Mouse (Mus musculus): ENCODE results near the gene Hmcn2. TPM values are rescaled to one million over a fixed set of nuclear protein-coding genes. Genes with fewer than 3 reads are reported as not detected.

Hmcn2 gene
- total and polyA plus RNA-seq, 3 experiments: 1.0 to 5.7 (median 2.1) TPM

GRCm38 (mm10) chr2:31381292-31381846 is 67.2 kb downstream of the Hmcn2 start:
- DNase-seq (ENCODE audit: extremely low read depth): peak; percentile 60
- TF ChIP-seq CTCF (conservative IDR thresholded peaks at IDR 0.05 in 1 of 2, IDR thresholded peaks at IDR 0.05 in 1 of 2; ENCODE audit: low read depth in 2 of 2, low read length in 2 of 2): peak; percentile 80 to 98
- no peak for TF ChIP-seq ZKSCAN1 (IDR thresholded peaks at IDR 0.05; ENCODE audit: borderline replicate concordance, low read depth, low read length)
- TF ChIP-seq CHD1 (IDR thresholded peaks at IDR 0.05; ENCODE audit: low read depth, low read length): no peak
- TF ChIP-seq NRF1 (IDR thresholded peaks at IDR 0.05; ENCODE audit: low read depth, low read length): 0 out of 2 replicates have a peak, but pooled peaks have one; percentile 6
- TF ChIP-seq NELFE (IDR thresholded peaks at IDR 0.05; ENCODE audit: low read depth, low read length): 0 out of 2 replicates have a peak, but pooled peaks have one; percentile 14
- no peak for TF ChIP-seq USF2 (conservative IDR thresholded peaks at IDR 0.05; ENCODE audit: low read depth, low read length)
- no peak for TF ChIP-seq TCF12 (IDR thresholded peaks at IDR 0.05; ENCODE audit: low read depth, low read length)
- peak; percentile 50 for TF ChIP-seq SMC3 (IDR thresholded peaks at IDR 0.05; ENCODE audit: low read depth, low read length)
- TF ChIP-seq RAD21 (IDR thresholded peaks at IDR 0.05; ENCODE audit: low read depth, low read length): peak; percentile 70
- dilution Hi-C loops (cut with MboI; ENCODE audit: extremely low pct_ligation_motif_present, extremely low pct_unique_long_range_greater_than_20kb, low sequenced_read_pairs): no loop called here

GRCm38 (mm10) chr2:31382952-31383351 is 68.7 kb downstream of the Hmcn2 start:
- no peaks in the 10 kb centered on the region for H3K9me3 ChIP-seq (replicated peaks; ENCODE audit: low read length)
- H3K4me1 ChIP-seq (ENCODE audit: control insufficient read depth in 1 of 2, insufficient read depth in 2 of 2): no peaks in the 10 kb centered on the region
- H3K27me3 ChIP-seq (replicated peaks): peaks cover 96% of the 10 kb centered on the region
- DNase-seq (ENCODE audit: extremely low read depth): peak; percentile 38
- H3K27ac ChIP-seq (ENCODE audit: insufficient read depth, low read depth): no peak overlapping the region
- TF ChIP-seq IRF4 (IDR thresholded peaks at IDR 0.05; ENCODE audit: low read depth, low read length) (no peak), CTCF (conservative IDR thresholded peaks at IDR 0.05 in 1 of 2, IDR thresholded peaks at IDR 0.05 in 1 of 2; ENCODE audit: low read depth in 2 of 2, low read length in 2 of 2) (peak; percentile 71 to 99), SMC3 (IDR thresholded peaks at IDR 0.05; ENCODE audit: low read depth, low read length) (peak; percentile 25; the same call in 1 of the 2 replicates), POLR2A (IDR thresholded peaks at IDR 0.05; ENCODE audit: low read depth, low read length) (no peak), TBP (conservative IDR thresholded peaks at IDR 0.05; ENCODE audit: low read depth, low read length) (no peak)
- no peaks in the 10 kb centered on the region for H3K79me2 ChIP-seq (replicated peaks; ENCODE audit: control insufficient read depth, extremely low read depth, insufficient read depth, poor library complexity, severe bottlenecking)
- in situ Hi-C loops (cut with MboI; ENCODE audit: low pct_ligation_motif_present, low pct_unique_long_range_greater_than_20kb, low sequenced_read_pairs) (no loop called here), dilution Hi-C loops (cut with MboI; ENCODE audit: extremely low pct_ligation_motif_present, extremely low pct_unique_long_range_greater_than_20kb, low sequenced_read_pairs) (no loop called here)
- no peak overlapping the region for H3K4me2 ChIP-seq (ENCODE audit: insufficient read depth, low read depth, poor library complexity, severe bottlenecking)
- no peak overlapping the region for H3K4me3 ChIP-seq (replicated peaks in 1 of 3; ENCODE audit: low read depth in 2 of 3, low read length in 2 of 3, poor library complexity in 1 of 3)
- no peak overlapping the region for H3K9ac ChIP-seq (ENCODE audit: insufficient read depth, low read depth)
- H3K36me3 ChIP-seq (replicated peaks in 1 of 2; ENCODE audit: control insufficient read depth in 1 of 2, insufficient read depth in 1 of 2, low read length in 1 of 2): no peaks in the 10 kb centered on the region

More at GRCm38 (mm10) chr2:31381292-31381846, 67.2 kb downstream of the Hmcn2 start:
- no peak overlapping the region for H3K9ac ChIP-seq (ENCODE audit: insufficient read depth, low read depth)
- H3K4me3 ChIP-seq (replicated peaks in 1 of 3; ENCODE audit: low read depth in 2 of 3, low read length in 2 of 3, poor library complexity in 1 of 3): no peak overlapping the region
- peaks cover 97% of the 10 kb centered on the region for H3K27me3 ChIP-seq (replicated peaks)
- in situ Hi-C loops (cut with MboI; ENCODE audit: low pct_ligation_motif_present, low pct_unique_long_range_greater_than_20kb, low sequenced_read_pairs): no loop called here
- H3K4me2 ChIP-seq (ENCODE audit: insufficient read depth, low read depth, poor library complexity, severe bottlenecking): no peak overlapping the region
- no peaks in the 10 kb centered on the region for H3K4me1 ChIP-seq (ENCODE audit: control insufficient read depth in 1 of 2, insufficient read depth in 2 of 2)
- H3K79me2 ChIP-seq (replicated peaks; ENCODE audit: control insufficient read depth, extremely low read depth, insufficient read depth, poor library complexity, severe bottlenecking): no peaks in the 10 kb centered on the region
- no peak overlapping the region for H3K27ac ChIP-seq (ENCODE audit: insufficient read depth, low read depth)
- H3K36me3 ChIP-seq (replicated peaks in 1 of 2; ENCODE audit: control insufficient read depth in 1 of 2, insufficient read depth in 1 of 2, low read length in 1 of 2): no peaks in the 10 kb centered on the region
- no peaks in the 10 kb centered on the region for H3K9me3 ChIP-seq (replicated peaks; ENCODE audit: low read length)

GRCm38 (mm10) chr2:31416968-31417367 is 102.8 kb downstream of the Hmcn2 start:
- H3K27me3 ChIP-seq (replicated peaks): peaks cover 96% of the 10 kb centered on the region
- H3K4me2 ChIP-seq (ENCODE audit: insufficient read depth, low read depth, poor library complexity, severe bottlenecking): no peak overlapping the region
- H3K9ac ChIP-seq (ENCODE audit: insufficient read depth, low read depth): no peak overlapping the region
- H3K4me1 ChIP-seq (ENCODE audit: control insufficient read depth in 1 of 2, insufficient read depth in 2 of 2): no peaks in the 10 kb centered on the region
- no peaks in the 10 kb centered on the region for H3K9me3 ChIP-seq (replicated peaks; ENCODE audit: low read length)
- dilution Hi-C loops (cut with MboI; ENCODE audit: extremely low pct_ligation_motif_present, extremely low pct_unique_long_range_greater_than_20kb, low sequenced_read_pairs) (no loop called here), in situ Hi-C loops (cut with MboI; ENCODE audit: low pct_ligation_motif_present, low pct_unique_long_range_greater_than_20kb, low sequenced_read_pairs) (no loop called here)
- TF ChIP-seq JUND (conservative IDR thresholded peaks at IDR 0.05; ENCODE audit: low read depth, low read length) (no peak), POLR2AphosphoS2 (IDR thresholded peaks at IDR 0.05; ENCODE audit: low read depth, low read length) (no peak), ELF1 (IDR thresholded peaks at IDR 0.05; ENCODE audit: low read depth, low read length) (no peak), MAX (IDR thresholded peaks at IDR 0.05; ENCODE audit: low read length) (no peak), ZNF384 (IDR thresholded peaks at IDR 0.05; ENCODE audit: low read depth, low read length) (no peak), GABPA (IDR thresholded peaks at IDR 0.05; ENCODE audit: insufficient replicate concordance, low read depth, low read length) (no peak), CTCF (conservative IDR thresholded peaks at IDR 0.05 in 1 of 2, IDR thresholded peaks at IDR 0.05 in 1 of 2; ENCODE audit: low read depth in 2 of 2, low read length in 2 of 2) (no peak), E2F4 (IDR thresholded peaks at IDR 0.05; ENCODE audit: insufficient replicate concordance, low read depth, low read length) (no peak), UBTF (IDR thresholded peaks at IDR 0.05; ENCODE audit: low read depth, low read length) (no peak), POLR2A (IDR thresholded peaks at IDR 0.05; ENCODE audit: low read depth, low read length) (no peak), NRF1 (IDR thresholded peaks at IDR 0.05; ENCODE audit: low read depth, low read length) (no peak), ZC3H11A (IDR thresholded peaks at IDR 0.05; ENCODE audit: low read depth, low read length) (no peak), SMC3 (IDR thresholded peaks at IDR 0.05; ENCODE audit: low read depth, low read length) (no peak), PAX5 (IDR thresholded peaks at IDR 0.05; ENCODE audit: low read length) (no peak), CHD2 (IDR thresholded peaks at IDR 0.05; ENCODE audit: low read length) (no peak), ETS1 (conservative IDR thresholded peaks at IDR 0.05; ENCODE audit: low read depth, low read length) (no peak), ZMIZ1 (IDR thresholded peaks at IDR 0.05; ENCODE audit: low read depth, low read length) (no peak)
- no peak for DNase-seq (ENCODE audit: extremely low read depth)
- no peak overlapping the region for H3K27ac ChIP-seq (ENCODE audit: insufficient read depth, low read depth)
- H3K4me3 ChIP-seq (replicated peaks in 1 of 3; ENCODE audit: low read depth in 2 of 3, low read length in 2 of 3, poor library complexity in 1 of 3): no peak overlapping the region
- no peaks in the 10 kb centered on the region for H3K36me3 ChIP-seq (replicated peaks in 1 of 2; ENCODE audit: control insufficient read depth in 1 of 2, insufficient read depth in 1 of 2, low read length in 1 of 2)
- no peaks in the 10 kb centered on the region for H3K79me2 ChIP-seq (replicated peaks; ENCODE audit: control insufficient read depth, extremely low read depth, insufficient read depth, poor library complexity, severe bottlenecking)
